ENCODE assay signal across 9 mouse cellular contexts in the genomic region with DNA sequence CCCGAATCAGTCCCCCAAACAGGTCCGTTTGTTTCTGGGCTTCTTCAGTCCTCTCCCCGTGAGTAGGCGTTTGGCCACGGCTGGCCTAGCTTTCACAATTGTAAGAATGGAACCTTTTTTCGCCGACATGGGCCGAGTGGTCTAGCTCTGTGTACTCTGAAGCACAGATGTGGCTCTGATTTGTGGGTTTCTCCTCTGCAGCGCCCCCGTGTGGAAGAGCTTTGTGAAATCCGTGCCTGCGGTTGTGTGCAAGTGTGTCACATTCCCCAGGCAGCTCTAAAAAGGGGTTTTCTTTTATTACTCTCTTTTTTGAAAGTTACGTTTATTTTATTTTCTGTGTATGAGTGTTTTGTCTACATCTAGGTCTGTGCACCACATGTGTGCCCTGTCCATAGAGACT. TPM values are rescaled to one million over a fixed set of nuclear protein-coding genes. Genes with fewer than 3 reads are reported as not detected.
A peak's percentile ranks its signal among the peaks of the same experiment; 100 is the strongest.
DNase-seq lines count a peak whose midpoint lies in the region; ATAC-seq and TF ChIP-seq lines count a peak whose summit lies in the region.
"Had no signal": no experiment of that assay in that cellular context is flagged by ENCODE, and none has a peak within 500 bp of the region (broad histone marks: within the 10 kb centered on the region; RNA-seq: fewer than 3 reads in every experiment).

No protein-coding gene starts in this region.

- no peaks in the 10 kb centered on the region for H3K4me1 ChIP-seq in forebrain, postnatal 0 days (ENCODE audit: insufficient read depth)
- H3K4me1 ChIP-seq in forebrain, embryonic 13.5 days = peaks cover 8% of the 10 kb centered on the region; the same call in 1 of the 2 replicates
- H3K4me1 ChIP-seq in midbrain, embryonic 10.5 days = peaks cover 41% of the 10 kb centered on the region
- H3K4me1 ChIP-seq in midbrain, embryonic 16.5 days (ENCODE audit: control insufficient read depth, insufficient read depth, low read length) = no peaks in the 10 kb centered on the region

- TF ChIP-seq CTCF in forebrain, postnatal 0 days (IDR thresholded peaks at IDR 0.05; ENCODE audit: low read depth) = peak; percentile 74

- H3K9ac ChIP-seq in forebrain, postnatal 0 days = no peak overlapping the region
- no peak overlapping the region for H3K9ac ChIP-seq in forebrain, embryonic 13.5 days
- no peak overlapping the region for H3K9ac ChIP-seq in midbrain, embryonic 16.5 days (ENCODE audit: low read depth, low read length)
- H3K9ac ChIP-seq: midbrain, embryonic 12.5 days had no signal

- peaks cover 7% of the 10 kb centered on the region; the same call in 1 of the 2 replicates for H3K36me3 ChIP-seq in forebrain, postnatal 0 days (ENCODE audit: insufficient read depth)
- H3K36me3 ChIP-seq in forebrain, embryonic 13.5 days (ENCODE audit: poor library complexity, severe bottlenecking) = no peaks in the 10 kb centered on the region
- H3K36me3 ChIP-seq in midbrain, embryonic 10.5 days = no peaks in the 10 kb centered on the region
- H3K36me3 ChIP-seq in midbrain, embryonic 16.5 days (ENCODE audit: control insufficient read depth, insufficient read depth, low read length) = peaks cover 3% of the 10 kb centered on the region; the same call in 1 of the 2 replicates
- H3K36me3 ChIP-seq: midbrain, embryonic 12.5 days had no signal

- ATAC-seq in forebrain, postnatal 0 days = peak; percentile 25; the same call in 1 of the 2 replicates
- ATAC-seq in forebrain, embryonic 13.5 days = no peak
- no peak for ATAC-seq in midbrain, embryonic 16.5 days

- H3K9me3 ChIP-seq in forebrain, postnatal 0 days (ENCODE audit: low read length) = no peaks in the 10 kb centered on the region
- H3K9me3 ChIP-seq in forebrain, embryonic 13.5 days (replicated peaks) = no peaks in the 10 kb centered on the region
- H3K9me3 ChIP-seq in midbrain, embryonic 10.5 days (replicated peaks) = no peaks in the 10 kb centered on the region
- H3K9me3 ChIP-seq in midbrain, embryonic 16.5 days (replicated peaks; ENCODE audit: control insufficient read depth, low read length, poor library complexity, severe bottlenecking) = no peaks in the 10 kb centered on the region
- H3K9me3 ChIP-seq: midbrain, embryonic 12.5 days had no signal

- peaks cover 4% of the 10 kb centered on the region; the same call in 1 of the 2 replicates for H3K27me3 ChIP-seq in forebrain, postnatal 0 days (ENCODE audit: insufficient read depth, low read length)
- H3K27me3 ChIP-seq in forebrain, embryonic 13.5 days = peaks cover 41% of the 10 kb centered on the region
- H3K27me3 ChIP-seq in midbrain, embryonic 10.5 days (ENCODE audit: low read depth, poor library complexity, severe bottlenecking) = peaks cover 91% of the 10 kb centered on the region
- H3K27me3 ChIP-seq in midbrain, embryonic 16.5 days (ENCODE audit: control insufficient read depth, insufficient read depth, low read depth, low read length) = peaks cover 7% of the 10 kb centered on the region; the same call in 1 of the 2 replicates

- H3K4me2 ChIP-seq in forebrain, postnatal 0 days (ENCODE audit: low read depth) = no peak overlapping the region
- no peak overlapping the region for H3K4me2 ChIP-seq in forebrain, embryonic 13.5 days
- no peak overlapping the region for H3K4me2 ChIP-seq in midbrain, embryonic 16.5 days (ENCODE audit: low read length)
- H3K4me2 ChIP-seq: midbrain, embryonic 12.5 days had no signal

- 20% methylated on average over 13 of the region's 13 CpGs for WGBS in forebrain, postnatal 0 days
- 19% methylated on average over 13 of the region's 13 CpGs for WGBS in forebrain, embryonic 13.5 days
- 22% methylated on average over 13 of the region's 13 CpGs for WGBS in midbrain, embryonic 10.5 days
- 22% methylated on average over 13 of the region's 13 CpGs for WGBS in midbrain, embryonic 16.5 days

- DNase-seq in forebrain, postnatal 0 days = peak; percentile 72
- peak; percentile 72 for DNase-seq in midbrain, embryonic 10.5 days (ENCODE audit: low spot score)
- DNase-seq in T-cell, adult 2 months (ENCODE audit: low spot score) = peak; percentile 62
- DNase-seq in embryo, embryonic 11.5 days (ENCODE audit: low read depth, low spot score) = peak; percentile 51
- DNase-seq in lung, postnatal 25 days (ENCODE audit: low spot score) = peak; percentile 35
- peak; percentile 92 for DNase-seq in thymus, postnatal 4 days

- no peak overlapping the region for H3K27ac ChIP-seq in forebrain, postnatal 0 days (ENCODE audit: low read depth, low read length)
- no peak overlapping the region for H3K27ac ChIP-seq in forebrain, embryonic 13.5 days
- H3K27ac ChIP-seq in midbrain, embryonic 10.5 days (replicated peaks) = no peak overlapping the region
- H3K27ac ChIP-seq in midbrain, embryonic 16.5 days (ENCODE audit: low read length) = no peak overlapping the region
- H3K27ac ChIP-seq: midbrain, embryonic 12.5 days had no signal

- no peak overlapping the region for H3K4me3 ChIP-seq in forebrain, postnatal 0 days (ENCODE audit: low read depth, low read length)
- H3K4me3 ChIP-seq in forebrain, embryonic 13.5 days = no peak overlapping the region
- no peak overlapping the region for H3K4me3 ChIP-seq in midbrain, embryonic 10.5 days
- no peak overlapping the region for H3K4me3 ChIP-seq in midbrain, embryonic 16.5 days (ENCODE audit: low read depth, low read length)
- H3K4me3 ChIP-seq: midbrain, embryonic 12.5 days had no signal

RNA-seq across cellular contexts. Expression of gene Zfr2, which starts 7.9 kb away (rescaled TPM):
- total RNA-seq in forebrain, postnatal 0 days (2014; rRNA removed) = 51.0 and 52.1 TPM in 2 replicates
- polyA plus RNA-seq in forebrain, postnatal 0 days (2015; fragmentation: Nextera tagmentation; extraction: Ambion mirVana) = 13.0 and 18.7 TPM in 2 replicates
- polyA plus RNA-seq in forebrain, embryonic 13.5 days (2015; fragmentation: Nextera tagmentation; extraction: Ambion mirVana) = 9.7 and 10.9 TPM in 2 replicates
- 3.5 and 6.3 TPM in 2 replicates for polyA plus RNA-seq in midbrain, embryonic 10.5 days (2016; fragmentation: Nextera tagmentation; extraction: Ambion mirVana)
- polyA plus RNA-seq in midbrain, embryonic 16.5 days (2015; fragmentation: Nextera tagmentation; extraction: Ambion mirVana) = 26.5 and 31.0 TPM in 2 replicates

RNA-seq across cellular contexts. Expression of gene Atcay, which starts 10.2 kb away (rescaled TPM):
- 163 and 170 TPM in 2 replicates for total RNA-seq in forebrain, postnatal 0 days (2014; rRNA removed)
- polyA plus RNA-seq in forebrain, postnatal 0 days (2015; fragmentation: Nextera tagmentation; extraction: Ambion mirVana) = 78.8 and 79.2 TPM in 2 replicates
- polyA plus RNA-seq in forebrain, embryonic 13.5 days (2015; fragmentation: Nextera tagmentation; extraction: Ambion mirVana) = 44.5 and 54.2 TPM in 2 replicates
- 8.7 and 17.1 TPM in 2 replicates for polyA plus RNA-seq in midbrain, embryonic 10.5 days (2016; fragmentation: Nextera tagmentation; extraction: Ambion mirVana)
- 96.8 and 102 TPM in 2 replicates for polyA plus RNA-seq in midbrain, embryonic 16.5 days (2015; fragmentation: Nextera tagmentation; extraction: Ambion mirVana)

RNA-seq across cellular contexts. Expression of gene Matk, which starts 11.9 kb away (rescaled TPM):
- 87.3 and 113 TPM in 2 replicates for total RNA-seq in forebrain, postnatal 0 days (2014; rRNA removed)
- polyA plus RNA-seq in forebrain, postnatal 0 days (2015; fragmentation: Nextera tagmentation; extraction: Ambion mirVana) = 66.4 and 79.4 TPM in 2 replicates
- polyA plus RNA-seq in forebrain, embryonic 13.5 days (2015; fragmentation: Nextera tagmentation; extraction: Ambion mirVana) = 5.6 and 7.4 TPM in 2 replicates
- polyA plus RNA-seq in midbrain, embryonic 10.5 days (2016; fragmentation: Nextera tagmentation; extraction: Ambion mirVana) = 3.7 and 4.2 TPM in 2 replicates
- 43.3 and 67.9 TPM in 2 replicates for polyA plus RNA-seq in midbrain, embryonic 16.5 days (2015; fragmentation: Nextera tagmentation; extraction: Ambion mirVana)

RNA-seq across cellular contexts. Expression of gene Mrpl54, which starts 25.9 kb away (rescaled TPM):
- total RNA-seq in forebrain, postnatal 0 days (2014; rRNA removed) = 90.2 and 94.9 TPM in 2 replicates
- polyA plus RNA-seq in forebrain, postnatal 0 days (2015; fragmentation: Nextera tagmentation; extraction: Ambion mirVana) = 134 and 148 TPM in 2 replicates
- polyA plus RNA-seq in forebrain, embryonic 13.5 days (2015; fragmentation: Nextera tagmentation; extraction: Ambion mirVana) = 134 and 135 TPM in 2 replicates
- polyA plus RNA-seq in midbrain, embryonic 10.5 days (2016; fragmentation: Nextera tagmentation; extraction: Ambion mirVana) = 229 and 258 TPM in 2 replicates
- 128 and 130 TPM in 2 replicates for polyA plus RNA-seq in midbrain, embryonic 16.5 days (2015; fragmentation: Nextera tagmentation; extraction: Ambion mirVana)

RNA-seq across cellular contexts. Expression of gene Apba3, which starts 25.9 kb away (rescaled TPM):
- 43.3 and 44.6 TPM in 2 replicates for total RNA-seq in forebrain, postnatal 0 days (2014; rRNA removed)
- polyA plus RNA-seq in forebrain, postnatal 0 days (2015; fragmentation: Nextera tagmentation; extraction: Ambion mirVana) = 22.8 and 24.8 TPM in 2 replicates
- polyA plus RNA-seq in forebrain, embryonic 13.5 days (2015; fragmentation: Nextera tagmentation; extraction: Ambion mirVana) = 28.6 and 32.3 TPM in 2 replicates
- 50.5 and 55.5 TPM in 2 replicates for polyA plus RNA-seq in midbrain, embryonic 10.5 days (2016; fragmentation: Nextera tagmentation; extraction: Ambion mirVana)
- 28.8 and 33.8 TPM in 2 replicates for polyA plus RNA-seq in midbrain, embryonic 16.5 days (2015; fragmentation: Nextera tagmentation; extraction: Ambion mirVana)

Comparison
In these comparisons a context has a peak if more than half of its experiments do, and no peak if none do; other contexts are left out.
1. DNase-seq: peak in every context shown above with its lines; median percentile 92 in thymus, postnatal 4 days; 72 in forebrain, postnatal 0 days; 72 in midbrain, embryonic 10.5 days; 62 in T-cell, adult 2 months; 51 in embryo, embryonic 11.5 days; 35 in lung, postnatal 25 days.